Mouse (Mus musculus) cortical plate, adult 2 months (tissue): ENCODE results near the gene Trafd1. TPM values are rescaled to one million over a fixed set of nuclear protein-coding genes. Genes with fewer than 3 reads are reported as not detected.

ENCODE experiments used
- H3K27ac ChIP-seq: fragments of 200-500 bp; 2 replicates; pipeline ENCODE4 v1.5.1; 2012; ENCODE audit warnings: low read length, control low read depth, inconsistent platforms; ENCODE audit not compliant: insufficient read depth
- H3K4me1 ChIP-seq: fragments of 200-500 bp; 2 replicates; pipeline ENCODE4 v1.6.1; 2011; ENCODE audit warnings: low read length; ENCODE audit not compliant: control insufficient read depth, insufficient read depth
- H3K4me3 ChIP-seq: fragments of 200-500 bp; 2 replicates; pipeline ENCODE4 v1.5.1; 2011; ENCODE audit warnings: mild to moderate bottlenecking, low read length, control low read depth; ENCODE audit not compliant: insufficient read depth
- CTCF ChIP-seq: fragments of 200-500 bp; IDR thresholded peaks from 2 replicates; pipeline ENCODE4 v1.5.1; 2011; ENCODE audit warnings: mild to moderate bottlenecking, control low read depth, low read length; ENCODE audit not compliant: insufficient read depth; ENCODE audit errors: extremely low read depth
- POLR2A ChIP-seq: fragments of 200-500 bp; IDR thresholded peaks from 2 replicates; pipeline ENCODE4 v1.6.1; 2011; ENCODE audit warnings: mild to moderate bottlenecking, low read length, control low read depth; ENCODE audit not compliant: insufficient read depth; ENCODE audit errors: extremely low read depth
- polyA plus RNA-seq: library from polyadenylated mRNA; depleted of rRNA; stranded (reverse); fragments of >200 nt; gene quantifications from 2 replicates; pipeline ENCODE4 v1.2.3, GENCODE M21; 2012

The Trafd1 gene
- polyA plus RNA-seq, 1 experiment: 124 TPM

DNA sequence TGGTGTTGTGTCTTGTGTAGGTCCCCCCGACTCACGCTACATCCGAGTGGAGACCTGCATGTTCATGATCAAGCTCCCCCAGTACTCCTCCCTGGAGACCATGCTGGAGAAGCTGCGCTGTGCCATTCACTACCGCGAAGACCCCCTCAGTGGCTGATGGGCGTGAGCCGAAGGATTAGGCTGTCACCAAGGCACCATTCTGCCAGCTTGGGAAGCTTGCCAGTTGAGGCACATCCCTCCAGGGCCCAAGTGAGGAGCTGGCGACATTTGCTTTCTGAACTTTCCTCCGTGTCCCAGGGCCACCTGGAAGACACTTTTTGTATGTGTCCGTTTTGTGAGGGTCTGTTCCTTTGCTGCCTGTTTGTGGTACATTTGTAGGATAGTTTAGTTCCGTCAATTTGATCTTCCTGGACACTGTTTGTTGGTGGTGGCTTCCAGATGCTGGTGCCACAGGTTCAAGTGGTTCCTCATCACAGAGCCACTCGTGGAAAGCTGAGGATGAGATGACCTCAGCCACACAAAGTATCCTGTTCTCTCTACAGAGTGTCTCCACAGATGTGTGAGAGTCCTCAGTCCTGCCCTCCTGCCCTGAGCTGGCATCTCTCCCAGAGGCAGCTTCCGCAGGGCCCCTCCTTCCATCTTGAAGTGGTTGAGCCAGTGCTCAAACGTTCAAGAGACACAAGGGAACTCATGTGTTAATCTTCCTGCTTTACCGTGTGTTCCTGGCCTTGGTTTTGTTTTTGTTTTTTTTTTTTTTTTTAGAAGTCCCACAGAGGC is 18.8 kb downstream of the Trafd1 start:
- H3K4me1 ChIP-seq: no peaks in the 10 kb centered on the region
- H3K4me3 ChIP-seq: no peak overlapping the region
- H3K27ac ChIP-seq: no peak overlapping the region
- TF ChIP-seq POLR2A: no peak
- TF ChIP-seq CTCF: no peak

DNA sequence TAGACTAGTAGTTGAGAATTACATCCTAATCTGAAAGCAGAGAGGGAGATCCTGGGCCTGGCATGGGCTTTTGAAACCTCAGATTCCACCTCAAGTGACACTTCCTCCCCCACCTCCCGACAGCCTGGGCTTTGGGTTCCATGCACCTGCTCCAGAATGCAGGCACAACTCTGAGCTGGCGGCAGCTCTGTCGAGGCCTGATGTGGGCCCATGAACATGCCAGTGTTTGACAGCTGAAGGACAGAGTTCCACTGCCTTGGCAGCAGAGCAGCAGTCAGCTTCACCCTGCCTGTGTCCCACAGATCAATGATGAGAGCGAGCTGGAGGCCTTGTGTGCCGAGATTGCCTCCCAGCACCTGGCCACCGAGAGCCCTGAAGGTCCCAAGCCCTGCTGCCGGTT is 22.0 kb downstream of the Trafd1 start:
- no peak for TF ChIP-seq CTCF
- TF ChIP-seq POLR2A: no peak
- no peaks in the 10 kb centered on the region for H3K4me1 ChIP-seq
- no peak overlapping the region for H3K27ac ChIP-seq
- H3K4me3 ChIP-seq: no peak overlapping the region

DNA sequence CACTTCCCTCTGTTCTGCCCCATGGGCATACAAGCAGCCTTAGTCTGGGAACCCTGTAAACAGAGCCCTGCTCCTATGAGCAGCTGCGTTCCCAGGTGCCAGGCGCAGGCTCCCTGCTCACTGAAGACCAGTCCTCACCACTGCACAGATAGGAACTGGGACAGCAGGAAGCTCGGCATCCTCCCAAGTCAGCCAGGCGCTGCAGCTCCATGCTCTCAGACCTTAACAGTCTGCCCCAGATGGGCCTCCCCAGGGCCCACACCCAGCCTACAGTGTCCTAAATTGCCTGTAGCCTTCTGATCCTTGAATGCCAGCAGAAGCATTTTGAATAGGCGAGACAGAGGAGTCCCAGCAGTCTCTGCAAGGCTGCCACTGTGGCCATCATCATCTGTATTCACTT is 23.7 kb downstream of the Trafd1 start:
- Histone ChIP-seq H3K4me3 (no peak overlapping the region), H3K4me1 (no peaks in the 10 kb centered on the region), H3K27ac (no peak overlapping the region)
- TF ChIP-seq CTCF (no peak), POLR2A (no peak)

DNA sequence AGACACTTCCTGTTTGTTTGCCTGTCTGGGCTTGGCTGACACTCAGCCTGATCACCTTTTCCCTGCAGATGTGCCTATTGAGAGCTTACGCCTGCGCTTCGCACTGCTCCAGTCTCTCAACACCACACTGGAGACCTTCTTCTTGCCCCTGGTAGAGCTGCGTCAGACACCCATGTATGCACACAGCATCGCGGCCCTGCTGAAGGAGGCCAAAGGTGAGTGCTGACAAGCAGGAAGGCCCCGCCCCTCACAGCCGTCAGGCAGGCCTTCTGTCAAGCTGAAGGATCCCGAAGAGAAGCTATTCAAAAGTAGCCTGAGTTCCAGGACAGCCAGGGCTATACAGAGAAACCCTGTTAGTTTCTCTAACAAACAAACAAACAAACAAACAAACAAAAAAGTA is 26.2 kb downstream of the Trafd1 start:
- H3K4me3 ChIP-seq: no peak overlapping the region

DNA sequence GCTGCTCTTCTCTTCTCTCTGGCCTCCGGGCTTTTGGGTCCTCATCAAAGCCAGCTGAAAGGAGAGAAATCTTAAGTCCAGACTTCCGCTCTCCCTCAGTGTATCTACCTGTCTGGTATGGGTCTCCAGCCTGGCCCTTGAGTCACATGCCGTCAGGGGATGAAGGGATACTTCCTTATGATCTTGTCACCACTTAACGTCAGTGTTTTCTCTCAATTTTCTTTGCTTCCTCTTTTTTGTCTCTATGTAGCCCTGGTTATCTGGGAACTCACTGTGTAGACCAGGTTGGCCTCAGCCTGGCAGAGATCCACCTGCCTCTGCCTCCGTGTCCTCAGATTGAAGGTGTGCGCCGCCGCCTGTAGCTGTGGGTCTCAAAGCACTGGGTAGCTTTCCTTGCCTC is 41.4 kb downstream of the Trafd1 start:
- Histone ChIP-seq H3K27ac (no peak overlapping the region), H3K4me1 (peaks cover 6% of the 10 kb centered on the region), H3K4me3 (no peak overlapping the region)
- TF ChIP-seq CTCF (no peak), POLR2A (no peak)

More for the DNA sequence above, 26.2 kb downstream of the Trafd1 start:
- H3K27ac ChIP-seq: no peak overlapping the region
- H3K4me1 ChIP-seq: no peaks in the 10 kb centered on the region
- TF ChIP-seq POLR2A: no peak
- TF ChIP-seq CTCF: no peak

DNA sequence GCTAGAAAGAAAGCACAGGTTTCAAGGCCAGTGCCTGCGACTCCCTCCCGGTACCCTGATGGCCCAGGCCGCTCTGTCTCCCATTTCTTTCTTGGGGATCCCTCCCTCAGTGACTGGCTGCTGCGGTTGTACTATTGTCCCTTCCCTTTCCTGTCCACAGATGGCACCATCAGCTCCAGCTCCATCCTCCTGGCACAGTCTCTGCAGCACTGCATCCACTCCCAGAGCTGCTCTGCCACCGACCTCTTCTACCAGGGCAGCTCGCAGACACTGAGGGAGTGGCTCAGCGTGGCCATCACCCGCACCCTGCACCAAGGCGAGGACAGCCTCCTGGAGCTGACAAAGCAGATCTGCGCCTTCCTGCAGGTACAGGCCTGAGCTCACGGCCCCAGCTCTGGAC is 42.9 kb downstream of the Trafd1 start:
- Histone ChIP-seq H3K4me3 (no peak overlapping the region), H3K4me1 (peaks cover 6% of the 10 kb centered on the region), H3K27ac (peak overlapping the region; percentile 42; the same call in 1 of the 2 replicates)
- TF ChIP-seq CTCF: no peak
- TF ChIP-seq POLR2A: no peak

DNA sequence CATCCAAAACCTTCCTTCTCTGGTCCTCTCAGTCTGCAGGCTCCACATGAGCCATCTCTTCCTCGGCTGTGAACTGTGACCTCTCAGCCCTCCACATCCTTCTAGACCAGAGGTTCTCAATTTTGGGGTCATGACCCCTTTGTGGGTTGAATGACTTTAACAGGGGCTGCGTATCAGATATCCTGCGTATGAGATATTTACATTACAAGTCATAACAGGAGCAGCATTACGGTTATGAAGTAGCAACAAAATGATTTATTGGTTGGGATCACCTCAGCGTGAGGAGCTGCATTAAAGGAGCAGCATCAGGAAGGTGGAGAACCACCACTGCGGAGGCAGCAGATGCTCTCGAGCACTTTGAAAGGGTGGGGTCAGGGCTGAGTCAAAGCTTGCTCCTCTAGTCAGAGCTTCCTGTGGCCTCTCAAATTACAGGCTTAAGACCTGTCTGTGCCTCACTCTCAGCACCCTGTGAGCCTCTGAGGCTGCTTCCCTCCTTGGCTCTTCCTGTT is 44.4 kb downstream of the Trafd1 start:
- no peak for TF ChIP-seq CTCF
- no peak for TF ChIP-seq POLR2A
- H3K4me1 ChIP-seq: peaks cover 6% of the 10 kb centered on the region
- H3K27ac ChIP-seq: no peak overlapping the region
- no peak overlapping the region for H3K4me3 ChIP-seq

DNA sequence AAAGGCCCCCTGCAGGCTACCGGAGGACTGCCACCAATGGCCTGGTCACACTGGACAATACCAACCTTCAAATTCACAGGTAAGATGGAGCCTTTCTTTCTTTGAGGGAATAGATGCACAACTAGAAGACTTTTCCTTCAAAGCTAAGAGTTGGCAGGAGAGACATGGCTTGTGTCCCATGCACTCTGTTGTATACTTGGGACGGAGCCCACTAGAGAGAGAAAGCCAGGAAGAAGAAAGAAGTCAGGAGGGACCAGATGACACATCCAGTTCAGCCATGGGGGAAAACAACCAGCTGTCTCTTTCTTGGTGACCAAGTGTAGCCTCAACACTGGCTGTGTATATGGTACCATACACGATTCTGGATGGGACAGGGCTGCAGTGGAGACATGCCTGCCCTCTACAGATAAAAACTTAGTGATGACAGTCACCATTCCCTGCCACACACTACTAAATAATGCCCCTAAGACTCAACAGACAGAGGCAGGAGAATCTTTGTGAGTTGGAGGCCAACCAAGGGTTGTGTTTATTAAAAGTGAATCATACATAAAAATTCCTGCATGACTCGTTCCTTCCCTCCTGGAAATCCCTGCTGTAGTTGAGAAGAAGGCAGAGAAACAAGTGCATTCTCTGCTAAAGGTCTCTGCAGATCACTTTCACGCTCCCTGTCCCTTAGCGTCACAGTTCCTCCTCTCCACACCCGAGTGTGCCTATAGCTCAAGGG is 45.8 kb downstream of the Trafd1 start:
- TF ChIP-seq CTCF (no peak), POLR2A (no peak)

DNA sequence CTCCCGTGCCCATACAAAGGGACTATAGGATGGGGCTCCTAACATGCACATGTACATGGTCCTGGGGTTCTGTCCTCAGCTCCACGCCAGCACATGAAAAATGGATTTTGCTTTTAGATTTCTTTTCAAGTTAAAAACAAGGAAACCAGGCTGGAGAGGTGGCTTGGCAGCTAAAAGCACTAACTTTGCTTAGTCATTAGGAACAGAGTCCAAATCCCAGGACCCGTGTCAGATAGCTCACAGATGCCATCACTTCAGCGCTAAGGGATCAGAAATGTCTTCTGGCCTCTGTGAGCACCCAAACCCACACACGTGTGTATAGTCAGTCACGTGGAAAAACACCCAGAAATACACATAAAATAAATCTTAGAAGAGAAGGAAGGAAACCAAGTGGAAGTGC is 48.7 kb downstream of the Trafd1 start:
- no peak overlapping the region for H3K4me3 ChIP-seq
- no peaks in the 10 kb centered on the region for H3K4me1 ChIP-seq
- no peak overlapping the region for H3K27ac ChIP-seq
- TF ChIP-seq POLR2A (no peak), CTCF (no peak)

More for the DNA sequence above, 45.8 kb downstream of the Trafd1 start:
- H3K4me1 ChIP-seq: peaks cover 6% of the 10 kb centered on the region
- H3K4me3 ChIP-seq: no peak overlapping the region
- no peak overlapping the region for H3K27ac ChIP-seq
